Mouse (Mus musculus) frontal cortex, postnatal 36 days (tissue): ENCODE data around the gene Shb.

Source experiments
- DNase-seq, 2 experiments: peaks; one replicate each; pipeline ENCODE4 v3.0.0; 2022; ENCODE audit warnings: low spot score in 2 of 2

Shb gene

DNA sequence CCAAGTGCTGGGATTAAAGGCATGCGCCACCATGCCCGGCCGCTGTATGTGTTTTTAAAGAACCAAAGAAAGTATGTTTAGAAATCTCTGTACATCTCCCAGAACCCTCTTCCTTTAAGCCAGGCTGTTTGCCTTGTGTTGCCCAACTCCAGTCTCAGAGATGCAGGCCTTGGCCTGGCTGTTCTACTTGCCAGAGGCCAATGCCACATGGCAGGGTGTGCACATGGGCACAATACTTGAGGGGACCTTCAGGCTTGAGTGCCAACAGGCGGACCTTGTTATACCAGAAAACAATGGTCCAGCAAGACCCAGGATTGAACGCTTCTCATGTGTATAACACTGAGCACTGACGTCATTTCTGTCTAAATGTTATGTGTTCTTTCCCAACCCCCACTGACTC is 27.1 kb downstream of the Shb start:
- no peak for DNase-seq

DNA sequence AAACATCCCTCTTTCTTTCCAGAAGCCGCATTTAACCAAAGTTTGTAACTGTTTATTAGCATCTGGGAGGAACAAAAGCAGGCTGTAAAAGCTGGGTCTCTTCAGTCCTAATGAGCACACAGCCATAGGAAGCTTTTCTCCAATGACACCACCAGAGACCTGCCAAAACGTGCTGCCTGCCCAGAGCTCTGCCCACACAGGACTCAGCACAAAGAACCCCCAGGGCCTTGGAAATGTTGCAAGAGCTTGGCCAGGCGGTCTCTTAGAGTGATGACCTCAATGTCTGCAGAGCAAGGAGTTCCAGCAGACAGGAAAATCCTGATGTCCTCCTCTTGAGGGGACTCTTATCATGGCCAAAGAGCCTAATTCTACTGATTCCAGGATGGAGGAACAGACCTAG is 28.5 kb downstream of the Shb start:
- DNase-seq: no peak

GRCm38 (mm10) chr4:45503380-45503779 is 28.9 kb downstream of the Shb start:
- DNase-seq: no peak

DNA sequence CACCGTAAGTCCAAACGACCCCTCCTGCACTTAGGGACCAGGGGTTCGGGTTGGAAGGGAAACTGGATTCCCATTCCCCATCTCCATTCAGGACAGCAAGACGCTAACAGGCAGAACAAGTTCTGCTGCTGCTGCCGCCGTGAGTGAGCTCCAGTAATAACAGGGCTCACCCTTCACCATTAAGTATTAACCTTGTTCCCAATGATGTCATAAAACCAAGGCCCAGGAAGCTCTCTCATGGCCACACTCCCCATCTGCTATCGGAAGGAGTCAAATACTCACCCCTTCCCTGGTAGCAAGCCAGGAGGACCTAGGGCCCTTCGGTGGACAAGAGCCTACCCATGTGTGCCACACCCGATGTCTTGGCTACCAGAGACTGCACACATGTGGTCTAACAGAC is 30.3 kb downstream of the Shb start:
- DNase-seq: no peak

GRCm38 (mm10) chr4:45500381-45500780 is 31.9 kb downstream of the Shb start:
- no peak for DNase-seq

GRCm38 (mm10) chr4:45499556-45499955 is 32.7 kb downstream of the Shb start:
- DNase-seq: no peak

DNA sequence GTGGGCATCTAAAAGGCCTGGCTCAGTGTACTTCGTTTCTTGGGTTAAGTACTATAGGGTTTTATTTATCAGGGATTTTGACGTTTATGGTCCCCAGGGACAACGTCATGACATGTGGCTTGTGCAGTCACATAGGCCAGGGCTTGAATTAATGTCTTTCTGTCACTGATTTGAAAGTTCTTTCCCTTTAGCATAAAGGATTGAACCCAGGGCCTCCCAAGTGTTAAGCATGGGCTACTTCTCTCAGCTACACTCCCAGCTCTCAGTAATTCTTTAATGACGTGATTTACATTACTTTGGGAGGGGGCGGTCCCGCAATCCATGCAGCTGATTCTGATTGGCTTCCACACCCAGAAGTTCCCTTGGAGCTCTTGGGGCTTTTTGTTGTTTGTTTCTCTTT is 33.2 kb downstream of the Shb start:
- DNase-seq: no peak

GRCm38 (mm10) chr4:45498345-45498744 is 33.9 kb downstream of the Shb start:
- no peak for DNase-seq

- DNase-seq: no peak
These were observed 35.0 kb downstream of the Shb start for GRCm38 (mm10) chr4:45497282-45497681.

GRCm38 (mm10) chr4:45495531-45496201 is 36.6 kb downstream of the Shb start:
- DNase-seq: no peak

- DNase-seq: no peak
These were observed 38.4 kb downstream of the Shb start for GRCm38 (mm10) chr4:45493786-45494400.

DNA sequence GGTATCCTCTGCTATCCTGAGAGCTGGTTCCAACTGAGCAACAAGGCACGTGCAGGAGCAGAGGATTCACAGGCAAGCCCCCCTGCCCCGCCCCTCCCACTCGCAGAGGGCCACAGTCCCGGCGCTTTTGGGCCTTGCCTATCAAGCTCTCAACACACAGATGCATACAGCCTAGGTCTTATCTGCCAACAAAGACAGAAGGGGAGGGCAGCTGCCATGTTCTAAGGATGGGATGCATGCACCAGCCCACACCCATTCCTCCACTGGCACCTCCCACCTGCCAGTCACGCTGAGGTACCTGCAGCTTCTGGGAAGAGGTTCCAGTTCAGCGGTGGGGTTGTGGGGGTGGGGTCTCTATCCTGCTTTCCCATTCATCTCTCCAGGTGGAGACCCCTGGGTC is 39.2 kb downstream of the Shb start:
- DNase-seq: no peak

- DNase-seq: no peak
These were observed 39.6 kb downstream of the Shb start for GRCm38 (mm10) chr4:45492681-45493081.

GRCm38 (mm10) chr4:45491685-45492601 is 40.3 kb downstream of the Shb start:
- no peak for DNase-seq

- no peak for DNase-seq
These were observed 41.1 kb downstream of the Shb start for GRCm38 (mm10) chr4:45491119-45491679.

DNA sequence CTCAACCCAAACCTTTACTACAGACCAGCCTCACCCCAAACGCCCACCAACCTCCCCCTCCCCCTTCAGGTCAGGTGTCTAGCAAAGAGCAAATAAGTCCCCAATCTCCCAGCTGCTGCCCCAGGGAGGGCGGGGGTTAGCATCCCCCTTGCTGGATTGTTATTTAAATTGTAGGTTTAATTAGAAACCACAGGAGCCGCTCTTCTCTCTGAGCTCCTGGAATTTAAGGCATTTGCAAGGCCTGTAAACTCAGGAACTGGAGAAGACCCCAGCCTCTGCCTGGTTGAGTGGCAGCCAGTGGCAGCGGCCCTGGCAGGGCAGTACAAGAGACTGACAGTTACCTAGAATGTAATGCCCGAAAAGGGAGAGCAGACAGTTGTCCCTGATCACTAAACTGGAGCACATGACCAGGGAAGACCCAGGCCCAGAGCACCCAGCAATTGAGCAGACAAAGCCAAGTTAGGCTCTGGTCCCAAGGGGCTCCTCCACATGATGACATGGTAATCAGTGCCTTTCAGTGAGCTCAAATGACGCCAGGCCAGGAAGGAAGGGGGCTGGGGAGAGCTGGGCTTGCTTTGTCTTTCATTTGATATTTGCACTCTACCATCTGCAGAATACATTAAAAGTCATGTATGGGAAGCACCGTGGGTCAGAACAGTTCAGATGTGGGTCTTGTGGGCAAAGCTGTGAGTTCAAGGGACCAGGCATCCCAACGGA is 42.1 kb downstream of the Shb start:
- DNase-seq: no peak

DNA sequence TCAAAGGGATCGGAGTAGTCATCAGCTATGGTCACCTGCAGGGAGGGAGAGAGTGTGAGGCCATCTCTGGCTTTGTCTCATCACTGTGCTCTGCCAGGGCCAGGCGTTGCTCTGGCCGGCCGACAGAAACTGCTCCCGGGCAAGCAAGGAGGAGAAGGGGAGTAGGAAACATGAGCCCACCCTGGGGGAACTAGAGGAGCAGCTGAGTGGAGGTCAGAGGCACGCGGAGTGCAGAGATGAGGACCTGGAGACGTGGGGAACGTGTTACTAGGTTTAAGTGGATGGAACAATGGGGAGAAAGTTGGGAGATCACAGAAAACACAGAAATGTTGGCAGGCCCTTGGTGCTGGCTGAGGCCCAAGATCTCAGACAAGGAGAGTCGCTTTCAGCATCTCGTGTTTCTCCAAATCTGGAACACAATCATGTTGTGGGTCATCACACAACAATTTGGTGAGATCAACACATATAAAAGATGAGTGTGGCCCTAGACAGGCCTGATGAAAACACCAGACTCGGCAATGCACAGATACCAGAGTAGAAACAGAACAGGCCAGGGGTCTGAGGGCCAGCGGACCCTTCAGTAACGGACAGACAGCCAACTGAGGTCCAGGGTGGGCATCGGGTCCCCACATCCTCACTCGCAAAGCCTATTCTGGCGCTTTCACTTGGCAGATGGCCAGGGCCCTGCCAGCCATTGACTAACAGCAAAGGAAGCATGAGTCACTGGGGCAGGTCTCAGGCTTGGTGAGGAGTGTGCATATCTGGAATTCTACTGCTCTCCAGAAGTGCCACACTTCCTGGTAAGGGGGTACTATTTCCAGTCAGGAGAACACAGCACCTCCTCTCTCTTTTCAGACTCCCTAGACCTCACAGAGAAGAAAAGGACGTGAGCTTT is 42.9 kb downstream of the Shb start:
- no peak for DNase-seq

- DNase-seq: no peak
These were observed 44.6 kb downstream of the Shb start for GRCm38 (mm10) chr4:45487681-45488081.

DNA sequence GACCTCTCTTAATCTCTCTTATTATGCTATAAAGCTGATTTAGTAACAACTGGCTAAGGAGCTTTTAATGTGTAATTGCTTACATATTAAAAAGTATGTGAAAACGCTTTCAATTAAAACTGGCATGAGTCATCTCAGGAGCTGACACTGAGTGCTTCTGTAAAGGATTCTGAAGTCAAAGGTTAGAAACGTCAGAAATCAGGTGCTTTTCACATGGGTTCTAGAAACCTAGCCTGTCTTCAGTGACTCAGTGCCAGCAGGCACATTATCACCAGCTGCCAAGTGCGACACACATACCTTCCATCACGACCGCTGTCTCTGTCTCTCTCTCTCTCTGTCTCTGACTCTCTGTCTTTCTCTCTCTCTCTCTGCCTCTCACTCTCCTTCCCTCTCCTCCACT is 47.2 kb downstream of the Shb start:
- no peak for DNase-seq
